Mouse (Mus musculus): ENCODE results near the gene Agmat.

Gene Agmat

GRCm38 (mm10) chr4:141746578-141747346, at the start of gene Agmat:
Agmat (plus strand) TSS chr4:141746672.
- no peak for DNase-seq (ENCODE audit: low spot score)

- DNase-seq (ENCODE audit: low spot score): no peak
Observed at GRCm38 (mm10) chr4:141704625-141705024, 41.8 kb upstream of the Agmat start.

- no peak for DNase-seq (ENCODE audit: low spot score)
Observed at GRCm38 (mm10) chr4:141705331-141705730, 41.1 kb upstream of the Agmat start.

- no peak for DNase-seq (ENCODE audit: low spot score)
Observed at GRCm38 (mm10) chr4:141708005-141708404, 38.5 kb upstream of the Agmat start.

- no peak for DNase-seq (ENCODE audit: low spot score)
Observed at GRCm38 (mm10) chr4:141708971-141709370, 37.5 kb upstream of the Agmat start.

- no peak for DNase-seq (ENCODE audit: low spot score)
Observed at GRCm38 (mm10) chr4:141711250-141711649, 35.2 kb upstream of the Agmat start.

GRCm38 (mm10) chr4:141713598-141714142, 32.8 kb upstream of the Agmat start:
- no peak for DNase-seq (ENCODE audit: low spot score)

GRCm38 (mm10) chr4:141715027-141715426, 31.4 kb upstream of the Agmat start:
- no peak for DNase-seq (ENCODE audit: low spot score)

- no peak for DNase-seq (ENCODE audit: low spot score)
Observed at GRCm38 (mm10) chr4:141717633-141718032, 28.8 kb upstream of the Agmat start.

- no peak for DNase-seq (ENCODE audit: low spot score)
Observed at GRCm38 (mm10) chr4:141719304-141719703, 27.2 kb upstream of the Agmat start.

- DNase-seq (ENCODE audit: low spot score): no peak
Observed at GRCm38 (mm10) chr4:141720761-141721523, 25.5 kb upstream of the Agmat start.

- no peak for DNase-seq (ENCODE audit: low spot score)
Observed at GRCm38 (mm10) chr4:141721961-141722360, 24.5 kb upstream of the Agmat start.

GRCm38 (mm10) chr4:141722731-141723672, 23.5 kb upstream of the Agmat start, which contains the start of gene Ddi2:
Ddi2 (minus strand) TSS chr4:141723419.
- peak; percentile 66 for DNase-seq (ENCODE audit: low spot score)

GRCm38 (mm10) chr4:141723673-141724068, 22.8 kb upstream of the Agmat start:
- DNase-seq (ENCODE audit: low spot score): no peak

- no peak for DNase-seq (ENCODE audit: low spot score)
Observed at GRCm38 (mm10) chr4:141724594-141724993, 21.9 kb upstream of the Agmat start.

GRCm38 (mm10) chr4:141725277-141725676, 21.2 kb upstream of the Agmat start:
- no peak for DNase-seq (ENCODE audit: low spot score)

- no peak for DNase-seq (ENCODE audit: low spot score)
Observed at GRCm38 (mm10) chr4:141725738-141726137, 20.7 kb upstream of the Agmat start.

- no peak for DNase-seq (ENCODE audit: low spot score)
Observed at GRCm38 (mm10) chr4:141729266-141729665, 17.2 kb upstream of the Agmat start.

- no peak for DNase-seq (ENCODE audit: low spot score)
Observed at GRCm38 (mm10) chr4:141730401-141730800, 16.1 kb upstream of the Agmat start.

GRCm38 (mm10) chr4:141731766-141732165, 14.7 kb upstream of the Agmat start:
- DNase-seq (ENCODE audit: low spot score): no peak

GRCm38 (mm10) chr4:141734446-141735205, 11.8 kb upstream of the Agmat start:
- DNase-seq (ENCODE audit: low spot score): peak; percentile 48
